Mouse (Mus musculus): ENCODE measurements around the gene Strada. TPM values are rescaled to one million over a fixed set of nuclear protein-coding genes. Genes with fewer than 3 reads are reported as not detected.

The Strada gene
- polyA plus RNA-seq, 1 experiment from 2014 or later = 16.5 TPM

DNA sequence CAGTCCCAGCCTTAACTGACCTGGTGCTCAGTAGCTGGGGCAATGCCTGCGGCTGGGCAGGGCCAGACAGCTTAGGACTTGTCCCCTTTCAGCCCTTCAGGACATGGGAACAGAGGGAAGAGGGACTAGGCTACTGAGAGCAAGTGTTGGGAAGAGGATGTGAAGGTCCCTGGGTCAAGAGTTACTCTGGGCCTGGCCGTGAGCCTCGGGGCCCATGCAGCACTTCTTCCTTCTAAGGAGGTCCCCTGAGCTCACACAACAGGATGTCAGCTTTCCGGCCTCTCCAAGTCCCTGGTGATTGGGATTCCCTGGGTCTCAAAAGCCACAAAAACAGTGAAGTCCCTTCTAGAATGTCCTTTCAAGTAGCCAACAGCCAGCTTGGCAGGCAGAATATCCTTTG is 38.4 kb downstream of the Strada start:
- Histone ChIP-seq H3K4me2 (no peak overlapping the region), H3K9ac (no peak overlapping the region), H3K27ac (peak overlapping the region; percentile 72), H3K27me3 (no peaks in the 10 kb centered on the region), H3K4me1 (replicated peaks) (peaks cover 26% of the 10 kb centered on the region), H3K4me3 (no peak overlapping the region), H3K9me3 (replicated peaks) (no peaks in the 10 kb centered on the region), H3K36me3 (peaks cover 10% of the 10 kb centered on the region)
- 72% methylated on average over 4 of the region's 4 CpGs for WGBS
- ATAC-seq (replicated peaks; ENCODE audit: insufficient number of reproducible peaks, insufficient read depth, low FRiP score, low read depth) = no peak

DNA sequence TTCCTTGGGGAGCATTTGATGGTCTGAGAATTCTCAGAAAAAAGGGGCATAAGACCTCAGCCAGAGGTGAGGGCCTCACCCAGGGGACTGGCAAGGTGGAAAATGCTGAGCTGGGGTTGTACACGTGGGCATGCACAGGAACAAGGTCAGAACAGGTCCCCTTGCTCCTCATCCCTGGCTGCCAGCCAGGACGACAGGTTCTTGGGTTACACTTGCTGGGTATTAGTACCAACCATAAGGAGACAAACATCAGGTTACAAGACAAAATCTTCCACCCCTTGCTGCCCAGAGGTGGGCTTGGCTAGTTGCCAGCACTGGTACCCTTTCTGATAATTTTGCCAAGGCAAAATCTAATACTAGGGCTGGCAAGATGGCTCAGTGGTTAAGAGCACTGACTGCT is 39.7 kb downstream of the Strada start:
- no peak overlapping the region for H3K27ac ChIP-seq
- WGBS = 78% methylated on average over 2 of the region's 2 CpGs
- H3K36me3 ChIP-seq = peaks cover 7% of the 10 kb centered on the region
- no peak for ATAC-seq (replicated peaks; ENCODE audit: insufficient number of reproducible peaks, insufficient read depth, low FRiP score, low read depth)
- H3K9me3 ChIP-seq (replicated peaks) = no peaks in the 10 kb centered on the region
- no peak overlapping the region for H3K9ac ChIP-seq
- H3K4me1 ChIP-seq (replicated peaks) = peaks cover 36% of the 10 kb centered on the region
- H3K4me2 ChIP-seq = no peak overlapping the region
- no peaks in the 10 kb centered on the region for H3K27me3 ChIP-seq
- no peak overlapping the region for H3K4me3 ChIP-seq

DNA sequence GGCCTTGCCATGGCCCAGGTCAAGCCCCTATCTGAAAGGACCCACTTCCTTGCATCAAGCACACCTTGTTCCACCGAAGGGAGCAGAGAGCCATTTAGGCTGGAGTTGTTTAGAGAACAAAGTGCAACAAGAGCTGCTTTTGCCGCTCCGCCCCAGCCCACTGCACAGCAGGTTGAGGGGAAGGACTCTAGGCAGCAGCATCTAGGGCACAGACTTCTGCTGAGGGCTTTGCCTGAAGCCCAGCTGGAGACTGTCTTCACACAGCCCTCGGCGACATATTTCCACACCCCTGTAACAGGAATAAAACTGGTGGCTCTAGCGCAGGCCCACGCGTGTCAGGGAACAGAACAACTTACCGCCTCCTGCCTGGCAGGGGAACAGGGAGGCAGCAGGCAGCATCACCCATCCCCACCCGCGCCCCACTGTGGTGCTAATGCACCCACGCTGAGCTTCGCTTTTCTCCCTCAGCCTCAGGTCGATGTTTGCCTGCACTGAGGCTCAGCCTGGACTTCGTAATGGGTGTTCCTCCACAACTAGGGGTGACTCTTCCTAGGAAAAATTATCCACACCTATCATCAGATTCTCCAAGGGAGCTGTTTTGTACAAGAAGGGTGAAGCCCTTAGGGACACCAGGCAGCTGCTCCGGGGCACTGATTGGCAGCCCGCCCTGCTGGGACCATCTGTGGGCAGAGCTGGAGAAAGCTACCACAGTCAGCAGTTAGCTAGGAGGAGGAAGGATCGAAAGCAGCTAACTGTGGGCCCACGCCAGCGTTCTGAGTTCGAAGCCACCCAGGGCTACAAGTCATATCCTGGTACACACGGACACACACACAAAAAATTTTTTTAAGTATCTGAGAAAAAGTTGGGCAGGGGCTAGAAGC is 40.9 kb downstream of the Strada start, which contains the start of the genes Gm10840 and Limd2:
TSS of gene Gm10840 (plus strand) at position 10 of the 881 bp plus-strand sequence.
TSS of gene Limd2 (minus strand) at position 20 of the 881 bp plus-strand sequence.
- 39% methylated on average over 22 of the region's 22 CpGs for WGBS
- Histone ChIP-seq H3K27ac (peak within 1 kb of the TSS; percentile 90), H3K27me3 (no peaks in the 10 kb centered on the region), H3K9me3 (replicated peaks) (no peaks in the 10 kb centered on the region), H3K36me3 (peaks cover 13% of the 10 kb centered on the region), H3K4me2 (peak within 1 kb of the TSS; percentile 97), H3K4me1 (replicated peaks) (peaks cover 39% of the 10 kb centered on the region), H3K4me3 (peak within 1 kb of the TSS; percentile 89), H3K9ac (peak within 1 kb of the TSS; percentile 93)
- ATAC-seq (replicated peaks; ENCODE audit: insufficient number of reproducible peaks, insufficient read depth, low FRiP score, low read depth) = no peak; the same call in 1 of the 2 replicates

DNA sequence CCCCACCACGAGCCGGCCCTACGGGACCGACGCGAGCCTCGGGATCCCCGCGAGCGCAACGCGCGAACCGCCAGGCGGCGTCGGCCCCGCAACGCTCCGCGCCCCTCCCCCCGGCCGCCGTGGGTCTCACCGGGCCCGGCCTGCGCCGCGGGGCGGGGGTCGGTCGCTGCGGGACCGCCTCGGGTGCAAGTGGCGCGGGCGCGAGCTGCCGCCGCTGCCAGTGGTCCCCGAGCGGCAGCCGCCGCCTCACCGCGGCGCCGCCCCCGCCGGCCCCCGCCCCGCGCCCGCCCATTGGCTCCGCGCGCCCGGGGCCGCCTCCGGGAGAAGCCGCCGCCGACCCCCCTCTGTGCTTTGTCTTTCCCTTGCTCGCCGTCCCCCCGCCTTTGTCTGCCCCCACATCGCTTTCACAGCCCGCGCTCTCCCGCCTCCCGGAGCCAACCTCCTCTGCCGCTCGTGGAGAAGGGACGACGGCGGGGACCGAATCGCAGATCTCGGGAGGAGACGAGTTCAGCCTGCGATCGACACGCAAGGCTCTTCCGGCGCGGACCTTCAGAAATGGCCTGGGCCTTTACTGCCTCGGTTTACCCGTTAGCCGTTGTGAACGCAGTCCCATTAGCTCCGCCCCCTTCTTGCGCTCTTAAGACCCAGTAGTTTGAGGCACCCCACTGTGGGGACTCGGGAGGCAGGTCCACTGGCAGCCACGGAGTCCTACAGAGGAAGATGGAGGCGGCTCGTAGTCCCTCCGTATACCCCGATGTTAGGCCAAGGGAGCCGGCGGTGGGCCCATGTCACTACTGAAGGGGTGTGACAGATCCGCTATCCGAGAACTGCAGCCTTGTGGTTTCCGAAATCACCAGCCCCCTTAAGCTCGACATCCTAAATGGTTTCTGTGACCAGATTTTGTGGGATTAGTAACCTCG is 41.8 kb downstream of the Strada start:
- H3K27ac ChIP-seq = peak overlapping the region; percentile 90
- H3K9ac ChIP-seq = peak overlapping the region; percentile 93
- H3K9me3 ChIP-seq (replicated peaks) = no peaks in the 10 kb centered on the region
- peaks cover 39% of the 10 kb centered on the region for H3K4me1 ChIP-seq (replicated peaks)
- ATAC-seq (replicated peaks; ENCODE audit: insufficient number of reproducible peaks, insufficient read depth, low FRiP score, low read depth) = peak; percentile 76
- peak overlapping the region; percentile 89 for H3K4me3 ChIP-seq
- peaks cover 19% of the 10 kb centered on the region for H3K36me3 ChIP-seq
- H3K27me3 ChIP-seq = no peaks in the 10 kb centered on the region
- WGBS = 1% methylated on average over 89 of the region's 106 CpGs
- peak overlapping the region; percentile 97 for H3K4me2 ChIP-seq

DNA sequence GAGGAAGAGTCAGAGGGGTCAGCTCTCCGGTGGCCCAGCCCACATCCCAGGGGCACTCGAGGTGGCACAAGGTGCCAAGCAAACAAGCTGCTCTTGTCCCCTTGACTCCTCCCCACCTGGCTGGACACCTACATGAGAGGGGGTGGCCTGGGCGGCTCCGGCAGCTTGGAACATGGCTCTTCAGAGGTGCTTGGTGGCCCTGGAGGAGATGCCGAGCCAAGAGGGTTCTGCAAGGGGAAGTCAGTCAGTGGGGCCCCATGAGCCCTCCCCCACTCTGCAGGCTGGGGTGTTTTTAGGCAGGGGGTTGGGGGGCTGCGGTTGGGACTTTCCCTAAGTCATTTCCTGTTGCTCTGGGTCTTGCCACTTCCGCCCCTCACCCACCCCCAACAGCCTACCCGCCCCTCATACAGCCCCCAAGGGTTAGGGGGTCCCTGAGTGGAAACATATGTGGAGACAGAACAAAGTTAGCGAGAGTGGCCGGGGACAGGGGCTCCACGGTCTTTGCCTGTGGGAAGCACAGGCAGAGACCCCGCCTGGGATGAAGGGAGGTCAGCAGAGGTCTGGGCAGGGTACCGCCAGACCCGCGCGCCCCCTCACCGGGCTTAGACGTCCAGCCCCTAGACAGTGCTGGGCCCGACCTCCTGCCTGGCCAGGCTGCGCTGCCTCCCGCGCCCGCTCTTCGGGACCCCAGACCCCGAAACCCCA is 42.6 kb downstream of the Strada start:
- Histone ChIP-seq H3K9ac (peak overlapping the region; percentile 93), H3K27me3 (no peaks in the 10 kb centered on the region), H3K36me3 (peaks cover 27% of the 10 kb centered on the region), H3K9me3 (replicated peaks) (no peaks in the 10 kb centered on the region), H3K4me2 (peak overlapping the region; percentile 97), H3K27ac (peak overlapping the region; percentile 90), H3K4me1 (replicated peaks) (peaks cover 38% of the 10 kb centered on the region), H3K4me3 (peak overlapping the region; percentile 89)
- WGBS = under 1% methylated on average over 21 of the region's 25 CpGs
- peak; percentile 25 for ATAC-seq (replicated peaks; ENCODE audit: insufficient number of reproducible peaks, insufficient read depth, low FRiP score, low read depth)

DNA sequence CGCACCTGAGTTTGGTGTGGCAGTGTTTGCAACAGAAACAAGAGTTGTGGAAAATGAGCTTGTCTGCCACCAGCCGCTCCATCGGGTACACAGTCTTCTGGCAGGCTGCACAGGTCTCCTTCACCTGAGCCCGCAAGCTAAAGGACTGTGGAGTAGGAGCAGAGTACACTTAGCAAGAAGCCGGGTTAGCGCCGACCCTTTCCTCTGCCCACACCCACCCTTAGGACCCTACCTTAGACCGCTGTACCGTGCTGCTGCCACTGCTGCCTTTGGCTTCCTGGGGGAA is 43.1 kb downstream of the Strada start:
- no peaks in the 10 kb centered on the region for H3K27me3 ChIP-seq
- peak overlapping the region; percentile 97 for H3K4me2 ChIP-seq
- H3K9ac ChIP-seq = peak overlapping the region; percentile 93
- peak overlapping the region; percentile 90 for H3K27ac ChIP-seq
- no peaks in the 10 kb centered on the region for H3K9me3 ChIP-seq (replicated peaks)
- H3K4me3 ChIP-seq = peak overlapping the region; percentile 89
- H3K4me1 ChIP-seq (replicated peaks) = peaks cover 36% of the 10 kb centered on the region
- WGBS = 35% methylated on average over 8 of the region's 9 CpGs
- H3K36me3 ChIP-seq = peaks cover 32% of the 10 kb centered on the region
- ATAC-seq (replicated peaks; ENCODE audit: insufficient number of reproducible peaks, insufficient read depth, low FRiP score, low read depth) = no peak

DNA sequence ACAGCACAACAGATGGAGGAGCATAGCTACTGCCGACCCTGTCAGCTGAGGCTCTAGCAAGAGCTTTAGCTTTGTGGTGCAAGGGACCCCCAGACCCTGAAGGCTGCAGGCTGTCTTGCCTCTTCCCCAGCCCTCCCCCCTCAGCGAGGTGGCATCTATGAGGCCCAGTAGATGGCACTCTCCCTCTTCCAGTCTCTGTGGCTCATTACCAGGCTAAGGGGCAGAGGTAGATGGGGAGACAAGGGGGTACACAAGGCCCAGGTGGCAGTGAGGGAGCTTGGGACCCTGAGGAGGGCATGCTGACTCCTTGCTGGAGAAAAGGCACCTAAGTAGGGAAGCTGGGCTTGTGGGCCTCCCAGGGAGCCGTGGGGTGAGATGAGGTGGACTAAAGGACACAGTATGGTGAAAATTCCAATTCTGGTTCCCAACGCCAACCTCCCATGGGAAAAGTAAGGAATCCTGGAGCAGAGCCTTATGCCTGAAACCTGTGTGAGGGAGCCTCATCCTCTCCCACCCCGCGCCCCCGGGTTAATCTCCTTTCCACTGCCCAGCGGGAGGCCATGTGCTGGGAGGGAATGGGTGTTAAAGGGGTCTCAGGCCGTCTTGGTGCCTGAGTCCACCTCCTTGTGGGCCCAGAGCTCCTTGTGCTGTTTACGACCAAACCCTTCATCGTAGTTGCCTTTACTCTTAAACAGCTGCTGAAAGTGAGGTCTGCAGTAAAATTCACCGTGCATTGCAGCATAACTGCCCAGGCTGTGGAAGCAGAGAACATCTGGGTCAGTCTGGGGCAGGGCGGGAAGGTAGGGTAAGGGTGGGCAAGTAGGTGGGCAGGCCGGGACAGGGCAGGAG is 43.7 kb downstream of the Strada start:
- Histone ChIP-seq H3K27ac (peak overlapping the region; percentile 90), H3K4me3 (peak overlapping the region; percentile 89), H3K9me3 (replicated peaks) (no peaks in the 10 kb centered on the region), H3K9ac (peak overlapping the region; percentile 93), H3K36me3 (peaks cover 34% of the 10 kb centered on the region), H3K4me1 (replicated peaks) (peaks cover 36% of the 10 kb centered on the region), H3K27me3 (no peaks in the 10 kb centered on the region), H3K4me2 (peak overlapping the region; percentile 97)
- 55% methylated on average over 14 of the region's 14 CpGs for WGBS
- ATAC-seq (replicated peaks; ENCODE audit: insufficient number of reproducible peaks, insufficient read depth, low FRiP score, low read depth) = no peak

DNA sequence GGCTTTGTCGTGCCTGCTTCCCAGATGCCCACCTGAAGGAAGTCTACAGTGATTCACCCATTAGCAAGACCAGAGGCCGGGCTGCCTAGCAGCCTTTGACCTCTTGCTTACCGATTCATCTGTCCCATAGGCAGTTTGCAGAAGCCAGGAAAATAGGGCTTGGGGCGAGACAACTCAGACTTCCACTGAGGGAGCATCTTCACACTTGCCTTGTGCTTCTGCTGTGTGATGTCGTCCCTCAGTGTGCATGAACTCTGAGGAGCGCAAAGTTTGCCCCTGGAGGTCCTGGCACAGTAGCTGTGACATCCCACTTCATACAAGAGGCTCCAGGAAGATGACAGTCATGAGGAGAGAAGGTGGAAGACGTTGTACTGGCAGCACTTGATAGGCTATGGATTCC is 44.8 kb downstream of the Strada start:
- ATAC-seq (replicated peaks; ENCODE audit: insufficient number of reproducible peaks, insufficient read depth, low FRiP score, low read depth) = no peak
- 75% methylated on average over 7 of the region's 7 CpGs for WGBS
- Histone ChIP-seq H3K27me3 (no peaks in the 10 kb centered on the region), H3K9me3 (replicated peaks) (no peaks in the 10 kb centered on the region), H3K4me1 (replicated peaks) (peaks cover 36% of the 10 kb centered on the region), H3K4me2 (no peak overlapping the region), H3K4me3 (no peak overlapping the region), H3K36me3 (peaks cover 41% of the 10 kb centered on the region), H3K27ac (no peak overlapping the region), H3K9ac (no peak overlapping the region)

DNA sequence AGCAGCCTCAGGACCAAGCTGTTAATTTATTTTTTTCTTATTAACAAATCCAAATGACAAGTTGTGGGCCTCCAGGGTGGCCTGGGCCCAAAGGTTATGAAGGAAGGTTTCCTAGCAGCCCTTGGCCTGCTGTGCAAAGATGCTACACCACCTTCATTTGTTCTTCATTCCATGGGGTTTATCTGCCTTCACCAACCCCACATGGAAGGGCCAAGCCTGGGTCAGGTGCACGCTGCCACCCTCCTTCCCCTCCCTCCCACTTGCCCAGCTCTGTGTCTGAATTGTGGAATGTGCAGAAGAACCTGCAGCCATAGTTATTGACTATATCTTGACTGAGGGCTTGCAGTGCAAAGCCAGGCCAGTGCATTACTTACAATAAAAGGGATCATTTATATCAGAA is 45.7 kb downstream of the Strada start:
- no peaks in the 10 kb centered on the region for H3K27me3 ChIP-seq
- H3K9ac ChIP-seq = no peak overlapping the region
- 73% methylated on average over 1 of the region's 1 CpGs for WGBS
- ATAC-seq (replicated peaks; ENCODE audit: insufficient number of reproducible peaks, insufficient read depth, low FRiP score, low read depth) = no peak
- peaks cover 50% of the 10 kb centered on the region for H3K36me3 ChIP-seq
- H3K9me3 ChIP-seq (replicated peaks) = no peaks in the 10 kb centered on the region
- H3K4me3 ChIP-seq = no peak overlapping the region
- H3K4me1 ChIP-seq (replicated peaks) = peaks cover 33% of the 10 kb centered on the region
- no peak overlapping the region for H3K4me2 ChIP-seq
- no peak overlapping the region for H3K27ac ChIP-seq

DNA sequence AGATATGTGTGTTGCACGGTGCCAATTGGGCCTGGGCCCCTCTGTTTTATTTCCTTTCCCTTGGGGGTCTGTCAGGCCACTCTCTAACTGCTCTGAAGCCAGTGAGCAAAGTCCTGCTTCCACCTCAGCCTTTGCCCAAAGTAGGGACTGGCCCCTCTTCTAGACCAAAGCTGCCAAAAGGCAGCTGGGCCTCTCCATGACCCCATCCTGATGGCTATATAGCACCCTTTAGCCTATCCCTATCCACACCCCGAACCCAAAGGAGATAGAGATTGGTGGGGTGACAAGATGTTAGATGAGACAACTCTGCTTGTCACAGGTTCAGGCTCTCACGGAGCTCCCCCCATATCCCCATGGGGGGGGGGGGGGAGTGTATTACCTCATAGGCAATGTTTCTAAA is 46.2 kb downstream of the Strada start:
- Histone ChIP-seq H3K36me3 (peaks cover 55% of the 10 kb centered on the region), H3K9ac (no peak overlapping the region), H3K27ac (no peak overlapping the region), H3K4me2 (no peak overlapping the region), H3K9me3 (replicated peaks) (no peaks in the 10 kb centered on the region), H3K4me1 (replicated peaks) (peaks cover 28% of the 10 kb centered on the region), H3K4me3 (no peak overlapping the region), H3K27me3 (no peaks in the 10 kb centered on the region)
- no peak for ATAC-seq (replicated peaks; ENCODE audit: insufficient number of reproducible peaks, insufficient read depth, low FRiP score, low read depth)
- 58% methylated on average over 3 of the region's 3 CpGs for WGBS

All from heart, embryonic 15.5 days (tissue).